In genomic region chr11:117415955-117416354, GRCm38 (mm10) we compare ENCODE assay signal across 9 mouse cellular contexts.
DNase-seq lines count a peak whose midpoint lies in the region; ATAC-seq lines count a peak whose summit lies in the region.
"Had no signal": no experiment of that assay in that cellular context is flagged by ENCODE, and none has a peak within 500 bp of the region (broad histone marks: within the 10 kb centered on the region; RNA-seq: fewer than 3 reads in every experiment).

No protein-coding gene starts in this region.

- no peak overlapping the region for H3K4me3 ChIP-seq in intestine, embryonic 15.5 days (replicated peaks)
- H3K4me3 ChIP-seq in heart, embryonic 10.5 days: no peak overlapping the region

- H3K9me3 ChIP-seq in intestine, embryonic 15.5 days: no peaks in the 10 kb centered on the region
- H3K9me3 ChIP-seq in heart, embryonic 10.5 days: no peaks in the 10 kb centered on the region

- 7% methylated on average over 13 of the region's 13 CpGs for WGBS in intestine, embryonic 15.5 days
- WGBS in heart, embryonic 10.5 days: 8% methylated on average over 13 of the region's 13 CpGs

- H3K4me2 ChIP-seq in intestine, embryonic 15.5 days (replicated peaks): peak overlapping the region; percentile 78

- H3K9ac ChIP-seq in intestine, embryonic 15.5 days: no peak overlapping the region

- H3K27me3 ChIP-seq in intestine, embryonic 15.5 days (replicated peaks): peaks cover 15% of the 10 kb centered on the region
- peaks cover 84% of the 10 kb centered on the region for H3K27me3 ChIP-seq in heart, embryonic 10.5 days (ENCODE audit: insufficient read depth, poor library complexity, severe bottlenecking)

- DNase-seq in ovary, postnatal 36 days (ENCODE audit: low spot score): peak; percentile 41
- no peak for DNase-seq in ovary, postnatal 14 days (ENCODE audit: low spot score)
- no peak for DNase-seq in layer of hippocampus, postnatal 25 days (ENCODE audit: extremely low spot score in 1 of 2, low spot score in 1 of 2)
- no peak for DNase-seq in heart, embryonic 10.5 days (ENCODE audit: low spot score)
- no peak for DNase-seq in frontal cortex, adult 2 months (ENCODE audit: extremely low spot score in 1 of 2, low spot score in 1 of 2)

- no peak overlapping the region for H3K27ac ChIP-seq in intestine, embryonic 15.5 days
- no peak overlapping the region for H3K27ac ChIP-seq in heart, embryonic 10.5 days
- H3K27ac ChIP-seq: kidney, postnatal 0 days had no signal

- H3K36me3 ChIP-seq in intestine, embryonic 15.5 days: no peaks in the 10 kb centered on the region
- no peaks in the 10 kb centered on the region for H3K36me3 ChIP-seq in heart, embryonic 10.5 days

- ATAC-seq in common myeloid progenitor, adult 5-6 weeks (replicated peaks; ENCODE audit: low read depth, poor library complexity, severe bottlenecking): peak; percentile 50; the same call in 1 of the 2 replicates
- ATAC-seq in intestine, embryonic 15.5 days: peak; percentile 46; the same call in 1 of the 2 replicates
- peak; percentile 81 for ATAC-seq in megakaryocyte-erythroid progenitor cell, adult 5-6 weeks (replicated peaks; ENCODE audit: low FRiP score, low TSS enrichment, poor library complexity, severe bottlenecking)

- H3K4me1 ChIP-seq in intestine, embryonic 15.5 days (replicated peaks): peaks cover 29% of the 10 kb centered on the region
- H3K4me1 ChIP-seq in heart, embryonic 10.5 days: peaks cover 41% of the 10 kb centered on the region
